Mouse (Mus musculus): Measurements from ENCODE around the gene Hsd17b6.

DNA sequence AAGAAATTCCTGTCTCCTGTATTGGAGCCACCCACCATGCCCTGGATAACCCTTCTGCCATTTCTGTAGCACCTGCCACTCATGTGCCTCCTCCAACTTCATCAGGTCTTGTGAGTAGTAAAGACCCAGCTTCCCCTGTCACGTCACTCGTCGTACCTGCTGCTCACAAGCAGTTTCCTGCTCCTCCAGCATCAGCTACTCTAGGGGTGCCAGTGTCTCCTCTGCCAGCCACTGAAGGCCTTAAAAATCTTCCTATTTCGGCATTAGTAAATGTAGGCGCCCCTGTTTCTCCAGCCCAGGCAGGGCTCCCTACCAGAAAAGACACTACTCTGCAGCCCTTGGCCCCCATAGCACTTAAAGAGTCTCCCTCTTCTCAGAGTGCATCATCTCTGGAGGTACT, 32.9 kb upstream of the Hsd17b6 start:
- TF ChIP-seq UBTF (IDR thresholded peaks at IDR 0.05; ENCODE audit: borderline replicate concordance, insufficient read depth, low read depth, low read length) = no peak
- TF ChIP-seq MXI1 (IDR thresholded peaks at IDR 0.05; ENCODE audit: low read depth, low read length) = no peak
- TF ChIP-seq POLR2A (IDR thresholded peaks at IDR 0.05; ENCODE audit: control insufficient read depth in 1 of 2, insufficient read depth in 1 of 2, low read depth in 1 of 2, low read length in 2 of 2, poor library complexity in 1 of 2) = no peak
- TF ChIP-seq CTCF (IDR thresholded peaks at IDR 0.05 in 2 of 3, conservative IDR thresholded peaks at IDR 0.05 in 1 of 3; ENCODE audit: control insufficient read depth in 1 of 3, insufficient read depth in 1 of 3, low read depth in 2 of 3, low read length in 3 of 3, poor library complexity in 1 of 3, severe bottlenecking in 1 of 3) = no peak
- TF ChIP-seq EP300 (IDR thresholded peaks at IDR 0.05; ENCODE audit: low read depth in 1 of 2, low read length in 2 of 2) = no peak
- no peak for TF ChIP-seq MYC (IDR thresholded peaks at IDR 0.05; ENCODE audit: low read depth, low read length)
- TF ChIP-seq TCF12 (IDR thresholded peaks at IDR 0.05; ENCODE audit: low read depth, low read length) = no peak
- TF ChIP-seq ELF1 (IDR thresholded peaks at IDR 0.05; ENCODE audit: low read depth, low read length) = no peak
- TF ChIP-seq KAT2A (conservative IDR thresholded peaks at IDR 0.05; ENCODE audit: low read depth, low read length) = no peak
- no peak for TF ChIP-seq GATA1 (IDR thresholded peaks at IDR 0.05; ENCODE audit: low read depth, low read length)
- no peak for TF ChIP-seq TBP (IDR thresholded peaks at IDR 0.05; ENCODE audit: low read depth, low read length)
